Mouse (Mus musculus): ENCODE results near the gene Aff2. TPM values are rescaled to one million over a fixed set of nuclear protein-coding genes. Genes with fewer than 3 reads are reported as not detected.

Aff2 gene
- polyA plus RNA-seq, 1 experiment from 2014 or later, result 25.9 TPM

DNA sequence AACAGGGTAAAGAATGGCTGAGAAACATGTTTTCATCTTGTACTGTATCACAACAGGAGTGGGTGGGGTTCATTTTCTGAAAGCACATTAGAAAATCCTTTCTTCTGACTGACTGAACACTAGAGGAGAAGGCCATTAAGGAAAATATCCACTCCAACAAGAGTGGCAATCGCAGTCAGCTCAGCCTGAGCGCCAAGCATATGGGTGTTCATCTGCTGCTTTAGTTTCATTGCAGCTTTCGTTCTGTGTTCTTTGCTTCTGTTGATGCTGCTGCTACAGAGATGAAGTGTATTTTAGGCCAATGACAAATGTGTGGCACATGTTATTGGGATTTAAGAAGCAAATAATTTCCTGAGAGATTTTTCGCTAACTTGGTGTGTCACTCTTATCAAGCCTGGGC is 451.7 kb downstream of the Aff2 start:
- no peak overlapping the region for H3K27ac ChIP-seq
- no peak overlapping the region for H3K4me3 ChIP-seq
- no peaks in the 10 kb centered on the region for H3K27me3 ChIP-seq (ENCODE audit: low read depth, poor library complexity, severe bottlenecking)
- no peaks in the 10 kb centered on the region for H3K9me3 ChIP-seq (replicated peaks)
- H3K36me3 ChIP-seq, result no peaks in the 10 kb centered on the region
- no peaks in the 10 kb centered on the region for H3K4me1 ChIP-seq
- WGBS, result 96% methylated on average over 4 of the region's 4 CpGs
- DNase-seq (ENCODE audit: low spot score), result no peak

GRCm38 (mm10) chrX:69815054-69815453 is 455.0 kb downstream of the Aff2 start:
- Histone ChIP-seq H3K9me3 (replicated peaks) (no peaks in the 10 kb centered on the region), H3K4me1 (no peaks in the 10 kb centered on the region), H3K27ac (no peak overlapping the region), H3K36me3 (no peaks in the 10 kb centered on the region), H3K27me3 (ENCODE audit: low read depth, poor library complexity, severe bottlenecking) (no peaks in the 10 kb centered on the region), H3K4me3 (no peak overlapping the region)
- 82% methylated on average over 2 of the region's 2 CpGs for WGBS
- DNase-seq (ENCODE audit: low spot score), result no peak

DNA sequence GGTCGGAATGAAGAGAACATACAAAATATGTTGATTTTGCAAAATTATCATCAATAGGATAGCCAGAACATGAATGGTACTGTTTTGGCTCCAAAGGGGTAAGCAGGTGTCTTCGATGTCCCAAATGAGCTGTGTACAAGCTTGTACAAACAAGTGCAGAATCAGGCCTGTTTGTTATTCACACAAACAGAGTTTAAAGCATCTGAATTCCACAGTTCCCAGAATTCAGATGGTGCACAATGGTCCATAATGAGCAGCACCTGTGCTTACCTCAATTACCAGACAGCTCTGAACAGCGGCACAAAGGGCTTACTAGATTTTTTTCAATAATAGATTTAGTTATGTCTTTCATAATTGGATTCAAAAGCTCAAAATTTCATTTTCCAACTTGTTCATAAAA is 457.6 kb downstream of the Aff2 start:
- H3K27me3 ChIP-seq (ENCODE audit: low read depth, poor library complexity, severe bottlenecking), result no peaks in the 10 kb centered on the region
- no peaks in the 10 kb centered on the region for H3K36me3 ChIP-seq
- no peak overlapping the region for H3K27ac ChIP-seq
- no peak overlapping the region for H3K4me3 ChIP-seq
- 94% methylated on average over 3 of the region's 3 CpGs for WGBS
- DNase-seq (ENCODE audit: low spot score), result no peak
- no peaks in the 10 kb centered on the region for H3K4me1 ChIP-seq
- H3K9me3 ChIP-seq (replicated peaks), result no peaks in the 10 kb centered on the region

DNA sequence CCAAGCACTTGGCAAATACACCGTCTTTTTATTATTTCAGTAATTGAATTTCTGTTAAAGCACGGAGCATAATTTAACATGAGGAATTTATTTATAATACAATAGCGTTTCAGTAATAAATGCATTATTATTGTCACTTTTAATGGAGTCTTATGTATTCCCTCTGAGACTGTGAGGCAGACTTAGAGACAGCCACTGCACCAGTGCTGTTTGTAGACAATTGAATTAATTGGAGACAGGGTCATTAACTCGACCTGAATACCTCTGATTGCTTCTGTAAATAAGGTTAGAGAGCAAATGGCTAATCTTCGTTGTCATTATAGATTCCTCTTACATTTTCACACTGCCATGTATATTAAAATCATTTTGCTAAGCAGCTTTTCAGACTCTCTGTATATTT is 458.1 kb downstream of the Aff2 start:
- Histone ChIP-seq H3K4me3 (no peak overlapping the region), H3K9me3 (replicated peaks) (no peaks in the 10 kb centered on the region), H3K36me3 (no peaks in the 10 kb centered on the region), H3K27me3 (ENCODE audit: low read depth, poor library complexity, severe bottlenecking) (no peaks in the 10 kb centered on the region), H3K27ac (no peak overlapping the region), H3K4me1 (no peaks in the 10 kb centered on the region)
- WGBS, result 81% methylated on average over 5 of the region's 5 CpGs
- no peak for DNase-seq (ENCODE audit: low spot score)

DNA sequence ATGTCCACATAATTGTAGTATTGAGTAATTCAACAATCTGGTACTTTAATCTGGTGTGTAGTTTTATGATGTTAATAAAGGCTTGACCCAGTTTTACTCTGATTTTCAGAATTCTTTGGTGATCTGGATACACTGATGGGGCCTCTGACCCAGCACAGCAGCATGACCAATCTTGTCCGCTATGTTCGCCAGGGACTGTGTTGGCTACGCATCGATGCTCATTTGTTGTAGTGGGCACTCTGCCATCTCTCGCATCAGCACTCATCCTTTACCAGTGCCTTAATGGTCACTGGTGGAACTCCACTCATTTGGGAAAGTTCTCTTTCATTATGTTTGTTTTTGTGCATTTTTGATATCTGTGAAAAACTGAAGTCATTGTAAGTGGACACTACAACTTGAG is 507.5 kb downstream of the Aff2 start:
- Histone ChIP-seq H3K36me3 (no peaks in the 10 kb centered on the region), H3K4me1 (no peaks in the 10 kb centered on the region), H3K27me3 (ENCODE audit: low read depth, poor library complexity, severe bottlenecking) (no peaks in the 10 kb centered on the region), H3K27ac (no peak overlapping the region), H3K9me3 (replicated peaks) (no peaks in the 10 kb centered on the region), H3K4me3 (no peak overlapping the region)
- 95% methylated on average over 5 of the region's 5 CpGs for WGBS
- DNase-seq (ENCODE audit: low spot score), result no peak

- H3K27ac ChIP-seq, result no peak overlapping the region
- H3K36me3 ChIP-seq, result no peaks in the 10 kb centered on the region
- no peak overlapping the region for H3K4me3 ChIP-seq
- DNase-seq (ENCODE audit: low spot score), result peak; percentile 29
- no peaks in the 10 kb centered on the region for H3K9me3 ChIP-seq (replicated peaks)
- WGBS, result 49% methylated on average over 3 of the region's 3 CpGs
- H3K4me1 ChIP-seq, result peaks cover 14% of the 10 kb centered on the region
- H3K27me3 ChIP-seq (ENCODE audit: low read depth, poor library complexity, severe bottlenecking), result no peaks in the 10 kb centered on the region
These were observed 531.6 kb downstream of the Aff2 start for GRCm38 (mm10) chrX:69891713-69892112.
